Mouse (Mus musculus) C2C12 (cell line): ENCODE measurements around the gene Inpp5f.
A peak's percentile ranks its signal among the peaks of the same experiment; 100 is the strongest.

Experiments used
- CTCF ChIP-seq: IDR thresholded peaks from one replicate; pipeline ENCODE4 v1.5.1; 2011; ENCODE audit not compliant: control insufficient read depth, insufficient read depth, insufficient read length
- FOSL1 ChIP-seq: IDR thresholded peaks from one replicate; pipeline ENCODE4 v1.8.0; 2011; ENCODE audit warnings: mild to moderate bottlenecking, low read length; ENCODE audit not compliant: poor library complexity, insufficient read depth, severe bottlenecking
- MAX ChIP-seq: IDR thresholded peaks from one replicate; pipeline ENCODE4 v1.6.1; 2011; ENCODE audit warnings: mild to moderate bottlenecking, control low read depth
- MYOG ChIP-seq: IDR thresholded peaks from one replicate; pipeline ENCODE4 v1.6.1; 2011; ENCODE audit not compliant: control insufficient read depth, insufficient read length; ENCODE audit errors: extremely low read depth
- USF1 ChIP-seq: IDR thresholded peaks from one replicate; pipeline ENCODE4 v1.6.1; 2011; ENCODE audit warnings: low read depth, mild to moderate bottlenecking, control low read depth, moderate library complexity

GRCm38 (mm10) chr7:128740334-128740733 lies 129.2 kb downstream of the Inpp5f start, which contains the start of gene Mcmbp:
- TF ChIP-seq CTCF (no peak), USF1 (no peak), MYOG (no peak), FOSL1 (no peak), MAX (peak; percentile 49)
